Mouse (Mus musculus) monocyte, adult 5-6 weeks (primary cell): ENCODE data around the gene Gm17490. TPM values are rescaled to one million over a fixed set of nuclear protein-coding genes. Genes with fewer than 3 reads are reported as not detected.
A peak's percentile ranks its signal among the peaks of the same experiment; 100 is the strongest.
"Not testable (repeated sequence)": the region's sequence is repeated elsewhere in the genome, so short reads cannot be mapped to it uniquely, and the experiment has no call there.

Source experiments
- ATAC-seq: fragments of 153-309, 156-312 bp; replicated peaks from 2 replicates; pipeline ENCODE4 v1.8.0; 2017; ENCODE audit warnings: mild to moderate bottlenecking; ENCODE audit not compliant: low TSS enrichment, insufficient number of reproducible peaks, severe bottlenecking, poor library complexity, low FRiP score
- total RNA-seq: library from RNA; stranded (forward); fragments of 200-1000, 200-491, 200-594 nt; gene quantifications from 3 replicates; pipeline ENCODE4 v1.2.3, GENCODE M21; 2017

Gm17490 gene
- total RNA-seq, 1 experiment from 2014 or later = not detected

- ATAC-seq = peak; percentile 74
These were observed 11.1 kb upstream of the Gm17490 start for GRCm38 (mm10) chr2:11637115-11637514.

- no peak for ATAC-seq
These were observed 10.0 kb upstream of the Gm17490 start for GRCm38 (mm10) chr2:11636138-11636480.

DNA sequence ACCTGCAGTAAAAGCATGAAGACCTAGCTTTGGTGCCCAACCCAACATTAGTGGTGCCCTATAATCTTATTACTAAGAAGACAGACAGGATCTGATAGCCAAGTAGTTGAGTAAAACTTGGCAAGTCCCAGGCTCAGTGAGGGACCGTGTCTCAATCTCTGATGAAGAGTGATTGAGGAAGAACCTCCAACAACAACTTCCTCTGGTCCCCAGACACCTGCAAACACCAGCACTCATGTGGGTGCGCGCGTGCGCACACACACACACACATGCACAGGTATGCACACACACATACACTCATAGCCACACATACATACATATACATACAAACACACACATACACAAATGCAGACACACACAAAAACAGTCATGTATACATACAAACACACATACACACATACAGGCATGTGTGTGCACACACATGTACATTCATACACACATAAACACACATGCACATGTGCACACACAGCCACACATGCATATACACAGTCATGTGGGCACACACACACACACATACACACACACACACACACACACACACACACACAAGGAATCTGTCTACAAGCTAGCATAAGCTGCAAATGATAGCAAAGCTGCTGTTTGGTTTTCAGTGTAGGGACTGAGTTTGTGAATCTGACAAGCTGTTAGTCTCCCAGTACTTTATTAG is 9.5 kb upstream of the Gm17490 start:
- ATAC-seq = no peak

DNA sequence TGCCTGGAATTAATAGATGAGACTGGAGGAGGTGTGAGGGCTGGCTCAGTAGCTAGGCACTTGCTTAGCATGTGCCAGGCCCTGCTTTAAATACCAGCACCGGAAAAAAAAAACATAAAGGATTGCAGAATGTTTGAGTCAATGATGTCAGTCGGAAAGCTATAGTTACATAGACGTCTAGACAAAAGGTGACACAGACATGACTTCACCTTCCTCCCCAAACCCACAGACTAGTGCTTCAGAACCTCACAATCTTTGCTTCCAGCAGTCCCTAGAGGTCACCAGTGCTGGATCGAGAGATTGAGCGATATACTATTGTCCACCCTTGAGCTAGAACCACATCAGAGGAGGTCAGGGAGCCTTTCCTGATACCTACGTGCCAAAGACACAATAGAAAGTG is 9.0 kb upstream of the Gm17490 start:
- no peak for ATAC-seq

DNA sequence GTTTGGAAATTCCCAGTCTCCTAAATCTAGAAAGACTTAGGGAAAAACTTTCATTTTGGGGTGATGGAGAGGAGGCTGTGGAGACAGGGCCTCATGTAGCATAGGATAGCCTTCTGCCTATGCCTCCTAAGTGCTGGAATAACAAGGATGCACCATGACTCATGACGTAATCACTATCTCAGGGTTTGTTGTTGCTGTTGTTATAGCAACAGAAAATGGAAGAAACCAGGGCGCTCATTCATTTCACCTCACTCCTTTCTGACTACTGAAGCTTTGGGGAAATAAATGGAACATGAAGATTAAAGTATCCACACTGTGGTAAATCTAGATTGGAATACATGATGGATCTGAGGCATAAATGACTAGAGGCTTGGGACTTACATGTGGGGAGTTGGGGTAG is 2.3 kb downstream of the Gm17490 start:
- no peak for ATAC-seq

DNA sequence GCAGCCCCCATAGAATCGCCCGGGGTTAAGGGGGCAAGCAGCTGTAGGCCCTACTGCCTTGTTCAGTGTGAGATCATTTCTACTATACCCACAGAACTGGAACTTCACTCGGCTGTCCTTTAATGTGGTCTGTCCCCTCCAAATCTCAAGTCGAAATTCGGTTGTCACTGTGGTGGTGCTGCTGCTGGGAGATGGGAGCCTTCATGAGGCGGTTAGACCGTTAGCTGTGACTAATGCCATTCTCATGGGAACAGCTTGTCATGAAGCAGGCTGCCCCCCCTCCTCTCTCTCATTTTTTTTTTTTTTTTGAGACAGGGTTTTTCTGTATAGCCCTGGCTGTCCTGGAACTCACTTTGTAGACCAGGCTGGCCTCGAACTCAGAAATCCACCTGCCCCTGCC is 2.9 kb downstream of the Gm17490 start:
- no peak for ATAC-seq

DNA sequence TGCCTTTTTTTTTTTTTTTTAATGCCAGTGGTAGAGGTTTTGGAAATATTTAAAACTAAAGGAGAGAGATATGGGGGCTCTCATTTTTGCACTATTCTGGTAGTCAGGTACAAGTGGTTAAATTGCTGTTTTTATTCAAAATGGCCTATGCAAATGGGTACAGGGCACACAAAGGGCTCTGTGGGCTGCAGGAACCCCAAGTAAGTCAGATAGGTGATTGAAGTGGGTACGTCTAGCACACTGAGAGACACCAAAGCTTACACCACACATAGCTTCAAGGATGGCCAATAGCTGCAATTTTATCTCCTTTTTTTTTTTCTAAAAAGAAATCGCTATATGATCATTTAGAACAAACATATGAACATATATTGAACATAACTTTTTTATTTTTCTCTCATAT is 6.5 kb downstream of the Gm17490 start:
- ATAC-seq = no peak

- no peak for ATAC-seq
These were observed 9.2 kb downstream of the Gm17490 start for GRCm38 (mm10) chr2:11616846-11617245.

DNA sequence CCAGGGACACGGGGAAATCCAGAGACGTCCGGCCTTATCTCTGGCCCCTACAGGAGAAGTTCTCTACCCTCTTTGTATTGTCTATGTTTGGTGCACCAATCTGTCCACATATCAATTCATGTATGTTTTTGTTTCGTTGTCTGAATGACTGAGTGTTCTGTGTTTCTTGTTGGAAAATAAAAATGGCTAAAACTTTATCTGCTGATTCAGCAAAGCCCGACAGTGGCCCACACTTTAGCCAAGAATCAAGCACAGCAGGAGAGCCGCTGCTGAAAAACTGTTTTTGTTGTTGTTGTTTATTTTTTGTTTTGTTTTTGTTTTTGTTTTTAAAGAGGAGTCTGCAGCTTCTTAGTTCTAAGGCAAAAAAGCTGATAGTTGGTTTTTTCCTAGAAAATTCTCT is 13.1 kb downstream of the Gm17490 start:
- ATAC-seq = not testable (repeated sequence)

- not testable (repeated sequence) for ATAC-seq
These were observed 19.3 kb downstream of the Gm17490 start for GRCm38 (mm10) chr2:11606718-11607117.

DNA sequence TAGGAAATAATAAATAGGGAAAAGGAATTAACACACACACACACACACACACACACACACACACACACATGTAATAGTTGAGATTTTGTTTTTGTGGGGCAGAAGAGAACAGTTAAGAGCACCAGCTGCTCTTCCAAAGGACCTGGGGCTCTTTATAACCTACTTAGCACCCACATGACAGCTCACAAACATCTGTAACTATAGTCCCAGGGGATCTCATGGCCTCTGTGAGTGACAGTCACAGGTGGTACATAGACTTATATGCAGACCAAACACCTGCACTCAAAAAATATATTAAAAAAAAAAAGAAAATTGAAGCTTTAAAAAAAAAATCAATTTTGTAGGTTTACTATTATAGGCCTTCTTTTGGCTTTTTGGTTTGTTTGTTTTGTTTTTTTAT is 21.2 kb downstream of the Gm17490 start:
- ATAC-seq = no peak

- no peak for ATAC-seq
These were observed 22.0 kb downstream of the Gm17490 start, which contains the start of gene Rbm17 for GRCm38 (mm10) chr2:11604053-11604452. TSS of gene Rbm17 (minus strand) at chr2:11604153.

- ATAC-seq = peak; percentile 99
These were observed 23.3 kb downstream of the Gm17490 start for GRCm38 (mm10) chr2:11602506-11603489.

GRCm38 (mm10) chr2:11601795-11602194 is 24.3 kb downstream of the Gm17490 start:
- no peak for ATAC-seq

- no peak for ATAC-seq
These were observed 28.2 kb downstream of the Gm17490 start for GRCm38 (mm10) chr2:11597906-11598305.

GRCm38 (mm10) chr2:11596690-11597089 is 29.4 kb downstream of the Gm17490 start:
- ATAC-seq = no peak

- no peak for ATAC-seq
These were observed 38.1 kb downstream of the Gm17490 start for GRCm38 (mm10) chr2:11587996-11588395.

DNA sequence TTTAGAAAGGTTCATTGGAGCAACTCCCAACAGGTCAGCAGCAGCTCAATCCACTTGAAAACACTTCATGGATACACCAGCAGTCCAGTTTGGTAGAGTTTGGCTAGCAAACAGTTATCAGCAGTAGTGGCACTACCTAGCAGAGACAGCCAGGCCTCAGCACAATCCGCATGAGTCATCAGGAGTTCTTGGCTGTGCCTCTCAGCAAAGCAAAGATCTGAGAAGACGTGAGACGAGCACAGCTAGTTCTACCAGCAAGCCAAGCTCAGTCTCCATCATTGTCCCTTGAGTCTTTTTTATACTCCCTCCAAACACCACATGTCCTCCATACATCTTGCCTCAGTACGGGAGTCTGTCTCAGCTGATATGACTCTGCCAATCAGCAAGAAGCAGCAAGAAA is 46.7 kb downstream of the Gm17490 start:
- no peak for ATAC-seq

GRCm38 (mm10) chr2:11578187-11578586 is 47.9 kb downstream of the Gm17490 start:
- ATAC-seq = no peak
